Mouse (Mus musculus) cerebellum, postnatal 36 days (tissue): ENCODE data around the gene Gm45213.

Experiments
- DNase-seq, 2 experiments: peaks; one replicate each; pipeline ENCODE4 v3.0.0; 2021 to 2022; ENCODE audit warnings: mixed read lengths in 2 of 2

Gene Gm45213

GRCm38 (mm10) chr7:66108961-66109854, 65.8 kb downstream of the Gm45213 start, which contains the start of gene Chsy1:
TSS of gene Chsy1 (plus strand) at chr7:66109515.
- peak; percentile 86 to 89 for DNase-seq

GRCm38 (mm10) chr7:66109855-66110635, 66.6 kb downstream of the Gm45213 start:
- DNase-seq = peak; percentile 44 to 49

GRCm38 (mm10) chr7:66110636-66111112, 67.3 kb downstream of the Gm45213 start:
- DNase-seq = no peak

- no peak for DNase-seq
These were observed 67.8 kb downstream of the Gm45213 start for GRCm38 (mm10) chr7:66111211-66111610.
